Comparison of ENCODE assay signal across 8 mouse cellular contexts in genomic region chr1:91515642-91516041, GRCm38 (mm10).
"Had no signal": no experiment of that assay in that cellular context is flagged by ENCODE, and none has a peak within 500 bp of the region (broad histone marks: within the 10 kb centered on the region; RNA-seq: fewer than 3 reads in every experiment).

No protein-coding gene starts in this region.

- H3K9me3 ChIP-seq: liver, embryonic 12.5 days; midbrain, embryonic 12.5 days had no signal

- H3K27me3 ChIP-seq: liver, embryonic 12.5 days; midbrain, embryonic 12.5 days had no signal

- H3K4me1 ChIP-seq: liver, embryonic 12.5 days; midbrain, embryonic 12.5 days had no signal

- DNase-seq: lung, embryonic 14.5 days; right cerebral cortex, adult 18-20 months; right cerebral cortex, postnatal 25 days; thymus, adult 2 months; thymus, postnatal 36 days had no signal

- H3K4me2 ChIP-seq: liver, embryonic 12.5 days; lung, embryonic 14.5 days; midbrain, embryonic 12.5 days had no signal

- H3K27ac ChIP-seq: liver, embryonic 12.5 days; midbrain, embryonic 12.5 days had no signal

- ATAC-seq: intestine, embryonic 16.5 days; liver, embryonic 12.5 days had no signal

- H3K9ac ChIP-seq: liver, embryonic 12.5 days; lung, embryonic 14.5 days; midbrain, embryonic 12.5 days had no signal

- H3K4me3 ChIP-seq: liver, embryonic 12.5 days; midbrain, embryonic 12.5 days had no signal
